Mouse (Mus musculus): Measurements from ENCODE around the gene Ypel2.

Ypel2 gene

GRCm38 (mm10) chr11:86961510-86962303, 31.8 kb downstream of the Ypel2 start:
- DNase-seq (ENCODE audit: extremely low spot score): no peak

- DNase-seq (ENCODE audit: extremely low spot score): no peak
Observed at GRCm38 (mm10) chr11:86960331-86960730, 33.2 kb downstream of the Ypel2 start.

- no peak for DNase-seq (ENCODE audit: extremely low spot score)
Observed at GRCm38 (mm10) chr11:86958721-86959675, 34.5 kb downstream of the Ypel2 start.

- DNase-seq (ENCODE audit: extremely low spot score): no peak
Observed at GRCm38 (mm10) chr11:86958182-86958581, 35.3 kb downstream of the Ypel2 start.

- no peak for DNase-seq (ENCODE audit: extremely low spot score)
Observed at GRCm38 (mm10) chr11:86956363-86956762, 37.1 kb downstream of the Ypel2 start.

GRCm38 (mm10) chr11:86954616-86955270, 38.8 kb downstream of the Ypel2 start:
- no peak for DNase-seq (ENCODE audit: extremely low spot score)

GRCm38 (mm10) chr11:86953096-86953495, 40.4 kb downstream of the Ypel2 start:
- DNase-seq (ENCODE audit: extremely low spot score): no peak

GRCm38 (mm10) chr11:86952659-86953058, 40.8 kb downstream of the Ypel2 start:
- no peak for DNase-seq (ENCODE audit: extremely low spot score)

GRCm38 (mm10) chr11:86951672-86952071, 41.8 kb downstream of the Ypel2 start:
- no peak for DNase-seq (ENCODE audit: extremely low spot score)

GRCm38 (mm10) chr11:86950491-86950890, 43.0 kb downstream of the Ypel2 start:
- no peak for DNase-seq (ENCODE audit: extremely low spot score)

GRCm38 (mm10) chr11:86949951-86950441, 43.5 kb downstream of the Ypel2 start:
- no peak for DNase-seq (ENCODE audit: extremely low spot score)

- DNase-seq (ENCODE audit: extremely low spot score): no peak
Observed at GRCm38 (mm10) chr11:86946644-86947195, 46.8 kb downstream of the Ypel2 start.

- DNase-seq (ENCODE audit: extremely low spot score): no peak
Observed at GRCm38 (mm10) chr11:86945933-86946332, 47.6 kb downstream of the Ypel2 start.

GRCm38 (mm10) chr11:86945058-86945457, 48.4 kb downstream of the Ypel2 start:
- DNase-seq (ENCODE audit: extremely low spot score): no peak

GRCm38 (mm10) chr11:86944539-86944938, 49.0 kb downstream of the Ypel2 start:
- no peak for DNase-seq (ENCODE audit: extremely low spot score)

- no peak for DNase-seq (ENCODE audit: extremely low spot score)
Observed at GRCm38 (mm10) chr11:86941904-86942303, 51.6 kb downstream of the Ypel2 start.

- DNase-seq (ENCODE audit: extremely low spot score): no peak
Observed at GRCm38 (mm10) chr11:86939503-86939902, 54.0 kb downstream of the Ypel2 start.

GRCm38 (mm10) chr11:86938551-86938950, 55.0 kb downstream of the Ypel2 start:
- no peak for DNase-seq (ENCODE audit: extremely low spot score)

- DNase-seq (ENCODE audit: extremely low spot score): no peak
Observed at GRCm38 (mm10) chr11:86938108-86938507, 55.4 kb downstream of the Ypel2 start.

- no peak for DNase-seq (ENCODE audit: extremely low spot score)
Observed at GRCm38 (mm10) chr11:86936938-86937337, 56.6 kb downstream of the Ypel2 start.

GRCm38 (mm10) chr11:86934895-86935294, 58.6 kb downstream of the Ypel2 start:
- no peak for DNase-seq (ENCODE audit: extremely low spot score)

- no peak for DNase-seq (ENCODE audit: extremely low spot score)
Observed at GRCm38 (mm10) chr11:86932201-86932600, 61.3 kb downstream of the Ypel2 start.

Data from embryo, embryonic 9.5 days (tissue).